Mouse (Mus musculus) ES-Bruce4 (cell line): ENCODE measurements around the gene Ift140.

Experiments
- CTCF ChIP-seq: IDR thresholded peaks from one replicate; pipeline ENCODE4 v1.8.1; 2011; ENCODE audit warnings: low read depth, low read length
- EP300 ChIP-seq: IDR thresholded peaks from 2 replicates; pipeline ENCODE4 v1.6.1; 2011; ENCODE audit warnings: low read depth, low read length; ENCODE audit not compliant: insufficient read depth
- POLR2A ChIP-seq: IDR thresholded peaks from one replicate; pipeline ENCODE4 v1.8.1; 2011; ENCODE audit warnings: low read length; ENCODE audit not compliant: insufficient read depth

GRCm38 (mm10) chr17:25065189-25065588, 49.3 kb downstream of the Ift140 start:
- TF ChIP-seq CTCF (no peak), POLR2A (no peak), EP300 (no peak)
